Mouse (Mus musculus) C2C12 (cell line): ENCODE measurements around the gene Uvrag. TPM values are rescaled to one million over a fixed set of nuclear protein-coding genes. Genes with fewer than 3 reads are reported as not detected.

Experiments
- H3K27me3 ChIP-seq: one replicate; pipeline ENCODE4 v1.6.1; 2011; ENCODE audit not compliant: control insufficient read depth, insufficient read depth, insufficient read length
- H3K36me3 ChIP-seq: one replicate; pipeline ENCODE4 v1.6.1; 2011; ENCODE audit not compliant: control insufficient read depth, insufficient read depth
- H3K4me3 ChIP-seq: one replicate; pipeline ENCODE4 v1.5.1; 2011; ENCODE audit warnings: mild to moderate bottlenecking, control low read depth; ENCODE audit not compliant: poor library complexity, insufficient read depth, severe bottlenecking
- H3K79me2 ChIP-seq: one replicate; pipeline ENCODE4 v1.6.1; 2011; ENCODE audit not compliant: control insufficient read depth, insufficient read depth
- H3K79me3 ChIP-seq: one replicate; pipeline ENCODE4 v1.6.1; 2011; ENCODE audit warnings: low read depth, control low read depth
- H3ac ChIP-seq: one replicate; pipeline ENCODE3; 2011; ENCODE audit warnings: low read depth; ENCODE audit not compliant: control insufficient read depth, insufficient read length
- CEBPB ChIP-seq: IDR thresholded peaks from one replicate; pipeline ENCODE4 v1.6.1; 2011; ENCODE audit warnings: low read depth, mild to moderate bottlenecking, control low read depth, moderate library complexity
- CTCF ChIP-seq: IDR thresholded peaks from one replicate; pipeline ENCODE4 v1.5.1; 2011; ENCODE audit not compliant: control insufficient read depth, insufficient read depth, insufficient read length
- FOSL1 ChIP-seq: IDR thresholded peaks from one replicate; pipeline ENCODE4 v1.8.0; 2011; ENCODE audit warnings: mild to moderate bottlenecking, low read length; ENCODE audit not compliant: poor library complexity, insufficient read depth, severe bottlenecking
- MAX ChIP-seq: IDR thresholded peaks from one replicate; pipeline ENCODE4 v1.6.1; 2011; ENCODE audit warnings: mild to moderate bottlenecking, control low read depth
- MYOD1 ChIP-seq: IDR thresholded peaks from one replicate; pipeline ENCODE4 v1.6.1; 2011; ENCODE audit warnings: low read depth; ENCODE audit not compliant: control insufficient read depth, insufficient read length
- MYOG ChIP-seq: IDR thresholded peaks from one replicate; pipeline ENCODE4 v1.6.1; 2011; ENCODE audit not compliant: control insufficient read depth, insufficient read length; ENCODE audit errors: extremely low read depth
- USF1 ChIP-seq: IDR thresholded peaks from one replicate; pipeline ENCODE4 v1.6.1; 2011; ENCODE audit warnings: low read depth, mild to moderate bottlenecking, control low read depth, moderate library complexity
- polyA plus RNA-seq: library from polyadenylated mRNA; unstranded; fragments of >200 nt; fragmentation: generic; extraction: Trizol; gene quantifications from one replicate; pipeline ENCODE4 v1.2.1, GENCODE M21; 2012; ENCODE audit warnings: missing spikeins

Gene Uvrag
- polyA plus RNA-seq, 1 experiment, result 9.0 TPM

DNA sequence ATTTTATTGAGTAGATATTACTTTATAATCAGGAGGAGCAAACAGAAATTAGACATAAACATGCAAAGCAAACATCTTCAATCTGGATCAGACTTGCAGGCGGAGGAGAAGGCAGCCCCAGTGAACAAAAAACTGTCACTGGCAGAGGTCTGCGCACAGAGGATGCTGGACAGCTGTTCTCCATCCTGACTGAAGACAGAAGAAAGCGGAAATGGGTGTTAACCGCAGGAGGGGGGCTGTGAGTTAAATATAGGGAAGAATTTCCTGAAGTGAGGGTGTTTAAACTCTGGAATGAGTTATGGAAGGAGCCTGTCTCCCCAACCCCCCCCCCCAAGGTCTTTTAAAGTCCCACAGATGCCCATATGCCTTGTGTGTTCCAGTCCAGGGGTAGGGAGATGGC, 241.1 kb downstream of the Uvrag start:
- no peaks in the 10 kb centered on the region for H3K79me2 ChIP-seq
- no peaks in the 10 kb centered on the region for H3K36me3 ChIP-seq
- TF ChIP-seq MAX (no peak), FOSL1 (no peak), CTCF (no peak), USF1 (no peak), CEBPB (no peak), MYOD1 (no peak), MYOG (no peak)
- H3K79me3 ChIP-seq, result no peaks in the 10 kb centered on the region
- H3K4me3 ChIP-seq, result no peak overlapping the region
- H3K27me3 ChIP-seq, result no peaks in the 10 kb centered on the region
- no peak overlapping the region for H3ac ChIP-seq

DNA sequence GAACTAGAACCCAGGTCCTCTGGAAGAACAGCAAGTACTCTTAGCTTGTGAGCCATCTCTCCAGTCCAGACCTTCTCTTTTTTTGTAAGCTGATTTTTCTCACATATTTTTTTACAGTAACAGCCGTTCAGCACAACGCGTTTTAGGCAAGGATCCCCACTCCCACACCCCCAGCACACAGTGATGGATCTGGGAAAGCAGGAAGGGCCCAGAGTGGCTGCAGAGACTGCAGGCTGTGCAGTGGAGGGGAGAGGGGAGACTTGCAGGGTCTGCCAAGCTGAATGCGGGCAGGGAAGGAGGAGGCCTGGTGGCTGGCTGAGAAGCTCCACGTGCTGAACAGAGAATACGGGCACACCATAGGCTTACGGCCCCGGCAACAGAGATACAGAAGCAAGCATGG, 243.6 kb downstream of the Uvrag start:
- Histone ChIP-seq H3K36me3 (no peaks in the 10 kb centered on the region), H3K79me3 (no peaks in the 10 kb centered on the region), H3K27me3 (no peaks in the 10 kb centered on the region), H3K4me3 (no peak overlapping the region), H3K79me2 (no peaks in the 10 kb centered on the region), H3ac (no peak overlapping the region)
- TF ChIP-seq MAX (no peak), USF1 (no peak), MYOG (no peak), FOSL1 (no peak), CEBPB (no peak), MYOD1 (no peak), CTCF (no peak)

DNA sequence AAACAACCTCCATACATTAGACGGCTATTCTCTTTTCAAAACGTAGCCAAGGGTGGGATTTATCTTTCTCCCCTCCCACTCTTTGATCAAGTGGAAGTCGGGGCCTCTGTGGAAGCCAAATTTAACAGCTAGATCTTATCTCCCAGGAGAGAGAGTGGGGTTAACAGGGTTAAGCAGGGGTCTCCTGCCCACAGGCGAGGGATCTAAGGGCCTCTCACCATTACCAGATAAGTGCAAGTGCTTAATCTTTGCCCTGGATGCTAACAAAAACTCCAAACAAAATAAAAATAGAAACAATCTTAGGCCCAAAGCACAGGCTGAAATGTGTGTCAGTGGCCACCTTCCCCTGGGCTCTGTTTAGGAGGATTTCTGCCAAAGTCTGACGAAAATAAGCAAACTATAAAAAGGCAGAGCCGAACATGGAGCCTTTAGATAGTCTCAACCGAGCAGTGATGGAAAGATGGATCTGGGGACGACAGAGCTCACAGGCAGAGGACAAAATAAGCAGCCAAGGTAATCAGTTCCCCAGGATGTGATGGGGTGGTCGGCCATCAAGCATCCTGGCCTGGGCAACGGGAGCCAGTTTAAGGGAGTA, 245.3 kb downstream of the Uvrag start:
- Histone ChIP-seq H3K27me3 (no peaks in the 10 kb centered on the region), H3K79me2 (no peaks in the 10 kb centered on the region), H3K79me3 (no peaks in the 10 kb centered on the region), H3K36me3 (no peaks in the 10 kb centered on the region), H3ac (no peak overlapping the region), H3K4me3 (no peak overlapping the region)
- no peak for TF ChIP-seq USF1
- no peak for TF ChIP-seq MYOD1
- TF ChIP-seq CEBPB, result no peak
- no peak for TF ChIP-seq MYOG
- TF ChIP-seq MAX, result no peak
- TF ChIP-seq FOSL1, result no peak
- TF ChIP-seq CTCF, result no peak

GRCm38 (mm10) chr7:98894768-98895167, 246.2 kb downstream of the Uvrag start:
- no peaks in the 10 kb centered on the region for H3K27me3 ChIP-seq
- no peaks in the 10 kb centered on the region for H3K79me2 ChIP-seq
- H3K79me3 ChIP-seq, result no peaks in the 10 kb centered on the region
- no peak overlapping the region for H3ac ChIP-seq
- no peak overlapping the region for H3K4me3 ChIP-seq
- TF ChIP-seq FOSL1 (no peak), MYOG (no peak), CEBPB (no peak), MAX (no peak)
- no peaks in the 10 kb centered on the region for H3K36me3 ChIP-seq

DNA sequence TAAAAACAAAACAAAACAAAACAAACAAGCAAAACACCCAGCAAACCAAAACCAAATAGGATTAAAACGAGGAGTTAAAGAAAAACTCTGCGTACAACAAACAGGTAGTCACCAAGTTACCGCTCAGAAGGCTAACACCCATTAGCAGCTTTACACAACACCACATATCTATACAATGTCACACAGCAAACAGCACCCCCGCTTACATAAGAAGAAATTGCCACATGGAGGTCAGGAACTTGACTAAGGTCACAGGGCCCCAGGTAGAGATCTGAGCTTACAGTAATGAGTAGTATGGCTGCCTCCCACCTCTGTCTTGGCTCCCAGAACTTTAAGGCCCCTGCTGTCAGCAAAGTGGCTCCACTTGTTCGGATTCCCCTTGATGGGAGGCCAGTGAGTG, 246.6 kb downstream of the Uvrag start:
- Histone ChIP-seq H3ac (no peak overlapping the region), H3K79me2 (no peaks in the 10 kb centered on the region), H3K79me3 (no peaks in the 10 kb centered on the region), H3K36me3 (no peaks in the 10 kb centered on the region), H3K27me3 (no peaks in the 10 kb centered on the region), H3K4me3 (no peak overlapping the region)
- TF ChIP-seq MYOG (no peak), MYOD1 (no peak), CTCF (no peak), MAX (no peak), CEBPB (no peak), FOSL1 (no peak), USF1 (no peak)

- no peaks in the 10 kb centered on the region for H3K79me2 ChIP-seq
- H3K4me3 ChIP-seq, result no peak overlapping the region
- no peaks in the 10 kb centered on the region for H3K36me3 ChIP-seq
- TF ChIP-seq MAX (no peak), CTCF (no peak), MYOG (no peak), MYOD1 (no peak), CEBPB (no peak), USF1 (no peak), FOSL1 (no peak)
- H3ac ChIP-seq, result no peak overlapping the region
- no peaks in the 10 kb centered on the region for H3K79me3 ChIP-seq
- H3K27me3 ChIP-seq, result no peaks in the 10 kb centered on the region
Measured at GRCm38 (mm10) chr7:98893144-98893543, 247.8 kb downstream of the Uvrag start.
